Mouse (Mus musculus) CH12.LX (cell line): ENCODE data around the gene Ofd1.

Experiments used
- CTCF ChIP-seq, 2 experiments: IDR thresholded peaks in 1 of 2; conservative IDR thresholded peaks in 1 of 2; 2 replicates each; pipeline ENCODE4 v1.5.1; 2011 to 2012; ENCODE audit warnings: low read depth in 2 of 2, low read length in 2 of 2, improper control_type of control experiment in 1 of 2, inconsistent platforms in 1 of 2, mild to moderate bottlenecking in 1 of 2, moderate library complexity in 1 of 2
- EP300 ChIP-seq: IDR thresholded peaks from 2 replicates; pipeline ENCODE4 v1.6.1; 2011; ENCODE audit warnings: low read length, improper control_type of control experiment
- JUND ChIP-seq: conservative IDR thresholded peaks from 2 replicates; pipeline ENCODE4 v1.6.1; 2011; ENCODE audit warnings: low read depth, low read length, improper control_type of control experiment
- MAFK ChIP-seq: IDR thresholded peaks from 2 replicates; pipeline ENCODE4 v1.6.1; 2011; ENCODE audit warnings: low read length, improper control_type of control experiment; ENCODE audit not compliant: insufficient replicate concordance
- MAZ ChIP-seq: IDR thresholded peaks from 2 replicates; pipeline ENCODE4 v1.6.1; 2012; ENCODE audit warnings: low read depth, mild to moderate bottlenecking, inconsistent platforms, low read length, improper control_type of control experiment, moderate library complexity
- MEF2A ChIP-seq: IDR thresholded peaks from 2 replicates; pipeline ENCODE4 v1.6.1; 2014; ENCODE audit warnings: low read depth, mild to moderate bottlenecking, inconsistent platforms, low read length, improper control_type of control experiment, borderline replicate concordance
- NRF1 ChIP-seq: IDR thresholded peaks from 2 replicates; pipeline ENCODE4 v1.6.1; 2014; ENCODE audit warnings: low read depth, mild to moderate bottlenecking, inconsistent platforms, low read length, improper control_type of control experiment, moderate library complexity
- POLR2A ChIP-seq: IDR thresholded peaks from 2 replicates; pipeline ENCODE4 v1.6.1; 2011; ENCODE audit warnings: low read depth, mild to moderate bottlenecking, improper control_type of control experiment, low read length
- SIN3A ChIP-seq: IDR thresholded peaks from 2 replicates; pipeline ENCODE4 v1.6.1; 2012; ENCODE audit warnings: low read length, improper control_type of control experiment, inconsistent platforms
- USF1 ChIP-seq: IDR thresholded peaks from 2 replicates; pipeline ENCODE4 v1.6.1; 2014; ENCODE audit warnings: low read depth, mild to moderate bottlenecking, inconsistent platforms, low read length, improper control_type of control experiment
- ZKSCAN1 ChIP-seq: IDR thresholded peaks from 2 replicates; pipeline ENCODE4 v1.6.1; 2012; ENCODE audit warnings: low read depth, inconsistent platforms, low read length, improper control_type of control experiment, borderline replicate concordance
- ZNF384 ChIP-seq: IDR thresholded peaks from 2 replicates; pipeline ENCODE4 v1.6.1; 2012; ENCODE audit warnings: low read depth, low read length, improper control_type of control experiment, inconsistent platforms

GRCm38 (mm10) chrX:166477393-166477792 lies 36.9 kb upstream of the Ofd1 start:
- no peak for TF ChIP-seq POLR2A
- TF ChIP-seq MEF2A, result no peak
- no peak for TF ChIP-seq CTCF (conservative IDR thresholded peaks at IDR 0.05 in 1 of 2, IDR thresholded peaks at IDR 0.05 in 1 of 2; ENCODE audit: low read depth in 2 of 2, low read length in 2 of 2)
- TF ChIP-seq JUND, result no peak
- no peak for TF ChIP-seq USF1
- no peak for TF ChIP-seq EP300
- TF ChIP-seq NRF1, result no peak
- no peak for TF ChIP-seq MAFK
- no peak for TF ChIP-seq ZNF384
- no peak for TF ChIP-seq ZKSCAN1
- no peak for TF ChIP-seq MAZ
- TF ChIP-seq SIN3A, result no peak
